Mouse (Mus musculus): ENCODE results near the gene Ms4a12.
"Not testable (repeated sequence)": the region's sequence is repeated elsewhere in the genome, so short reads cannot be mapped to it uniquely, and the experiment has no call there.

Gene Ms4a12

GRCm38 (mm10) chr19:11232348-11232747 is at the start of gene Ms4a12:
Gene Ms4a12, minus strand, starts transcription at chr19:11232448.
- in situ Hi-C loops (cut with MboI, MseI), result no loop called here

- in situ Hi-C loops (cut with MboI, MseI), result no loop called here
Measured at GRCm38 (mm10) chr19:11280223-11280622, 48.0 kb upstream of the Ms4a12 start.

- in situ Hi-C loops (cut with MboI, MseI), result no loop called here
Measured at GRCm38 (mm10) chr19:11276431-11276830, 44.2 kb upstream of the Ms4a12 start.

GRCm38 (mm10) chr19:11266956-11267355 is 34.7 kb upstream of the Ms4a12 start:
- in situ Hi-C loops (cut with MboI, MseI), result no loop called here

GRCm38 (mm10) chr19:11266052-11266845 is 34.0 kb upstream of the Ms4a12 start, which contains the start of gene Ms4a1:
Gene Ms4a1, minus strand, starts transcription at chr19:11266241.
- in situ Hi-C loops (cut with MboI, MseI), result no loop called here

- in situ Hi-C loops (cut with MboI, MseI), result no loop called here
Measured at GRCm38 (mm10) chr19:11264602-11265185, 32.4 kb upstream of the Ms4a12 start.

- in situ Hi-C loops (cut with MboI, MseI), result no loop called here
Measured at GRCm38 (mm10) chr19:11263549-11263948, 31.3 kb upstream of the Ms4a12 start.

- in situ Hi-C loops (cut with MboI, MseI), result not testable (repeated sequence)
Measured at GRCm38 (mm10) chr19:11262932-11263331, 30.7 kb upstream of the Ms4a12 start.

GRCm38 (mm10) chr19:11261522-11261921 is 29.3 kb upstream of the Ms4a12 start:
- in situ Hi-C loops (cut with MboI, MseI), result no loop called here

GRCm38 (mm10) chr19:11244230-11244629 is 12.0 kb upstream of the Ms4a12 start:
- in situ Hi-C loops (cut with MboI, MseI), result no loop called here

- in situ Hi-C loops (cut with MboI, MseI), result no loop called here
Measured at GRCm38 (mm10) chr19:11242560-11242959, 10.3 kb upstream of the Ms4a12 start.

GRCm38 (mm10) chr19:11235820-11236219 is 3.6 kb upstream of the Ms4a12 start:
- in situ Hi-C loops (cut with MboI, MseI), result no loop called here

- in situ Hi-C loops (cut with MboI, MseI), result no loop called here
Measured at GRCm38 (mm10) chr19:11234921-11235735, 2.9 kb upstream of the Ms4a12 start.

- in situ Hi-C loops (cut with MboI, MseI), result no loop called here
Measured at GRCm38 (mm10) chr19:11234244-11234643, 2.0 kb upstream of the Ms4a12 start.

- in situ Hi-C loops (cut with MboI, MseI), result no loop called here
Measured at GRCm38 (mm10) chr19:11196546-11196945, 35.7 kb downstream of the Ms4a12 start, which contains the start of gene Ms4a13. Gene Ms4a13, minus strand, starts transcription at chr19:11196737.

- in situ Hi-C loops (cut with MboI, MseI), result no loop called here
Measured at GRCm38 (mm10) chr19:11192552-11192951, 39.7 kb downstream of the Ms4a12 start.

- in situ Hi-C loops (cut with MboI, MseI), result no loop called here
Measured at GRCm38 (mm10) chr19:11184121-11184520, 48.1 kb downstream of the Ms4a12 start.

- in situ Hi-C loops (cut with MboI, MseI), result no loop called here
Measured at GRCm38 (mm10) chr19:11177464-11177863, 54.8 kb downstream of the Ms4a12 start.

- in situ Hi-C loops (cut with MboI, MseI), result no loop called here
Measured at GRCm38 (mm10) chr19:11165172-11165571, 67.1 kb downstream of the Ms4a12 start, which contains the start of gene 1700025F22Rik. Gene 1700025F22Rik, minus strand, starts transcription at chr19:11165320.
